Mouse (Mus musculus) liver, adult (tissue): ENCODE results near the gene Stx5a.

ENCODE experiments used
- GATA4 ChIP-seq: IDR thresholded peaks from 2 replicates; pipeline ENCODE4 v1.6.1; 2014; ENCODE audit warnings: mild to moderate bottlenecking, low read length; ENCODE audit not compliant: insufficient replicate concordance

Gene Stx5a

DNA sequence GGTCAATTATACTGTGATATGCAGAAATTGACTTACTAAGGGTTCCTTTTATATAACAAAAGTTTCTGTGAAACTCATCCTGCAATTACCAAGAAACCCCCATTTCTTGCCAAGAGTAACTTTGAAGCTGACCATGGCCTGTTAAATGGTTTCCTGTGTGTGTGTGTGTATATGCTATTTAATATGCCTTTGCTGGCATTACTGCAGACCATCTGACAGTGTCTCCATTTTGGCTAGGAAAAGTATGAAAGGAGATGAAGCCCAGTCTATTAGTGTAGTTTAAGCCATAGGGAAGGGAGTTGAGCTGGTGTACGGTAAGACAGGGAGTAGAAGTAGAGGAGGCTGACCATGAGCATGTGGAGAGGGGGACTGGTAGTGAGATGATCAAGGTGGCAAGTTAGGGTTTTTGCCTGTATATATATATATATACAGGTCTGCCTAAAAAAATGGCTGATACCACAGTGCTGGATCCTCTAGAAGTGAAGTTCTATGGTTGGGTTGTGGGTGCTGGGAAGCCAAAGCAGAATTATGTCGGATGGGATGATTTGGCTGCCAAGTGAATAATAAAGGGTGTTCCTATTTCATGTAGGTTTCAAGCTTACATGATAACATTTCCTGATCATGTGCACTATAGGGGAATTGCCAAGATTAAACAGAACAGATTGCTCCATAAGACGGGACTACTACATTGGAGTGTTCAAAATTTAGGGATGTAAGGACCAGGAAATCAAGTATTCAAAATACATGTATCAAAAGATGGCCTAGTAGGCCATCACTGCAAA is 14.4 kb upstream of the Stx5a start:
- TF ChIP-seq GATA4, result no peak

DNA sequence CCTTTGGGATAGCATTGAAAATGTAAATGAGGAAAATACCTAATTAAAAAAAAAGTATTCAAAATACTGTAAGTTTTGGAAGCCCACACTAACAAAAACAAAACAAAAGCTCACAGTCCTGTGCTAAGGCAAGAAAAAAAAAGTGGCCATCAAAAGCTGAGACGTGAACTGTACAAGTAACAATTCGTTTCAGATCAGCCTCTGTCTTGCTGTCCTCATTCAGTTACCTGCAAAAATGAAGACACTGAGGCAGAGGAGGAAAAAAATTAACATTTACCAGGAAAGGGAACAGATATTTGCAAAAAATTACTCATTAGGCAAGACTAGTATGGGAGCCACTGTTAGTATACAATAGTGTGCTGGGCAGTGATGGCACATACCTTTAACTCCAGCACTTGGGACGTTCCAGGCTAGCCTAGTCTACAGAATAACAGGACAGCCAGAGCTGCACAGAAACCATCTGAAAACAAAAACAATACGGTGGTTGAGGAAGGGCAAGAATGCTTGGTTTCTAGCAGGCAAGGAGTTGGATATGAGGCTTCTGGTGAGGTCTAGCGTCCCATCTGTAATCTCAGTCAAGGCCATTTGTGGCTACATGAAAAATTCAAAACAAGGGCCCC is 13.6 kb upstream of the Stx5a start:
- no peak for TF ChIP-seq GATA4

DNA sequence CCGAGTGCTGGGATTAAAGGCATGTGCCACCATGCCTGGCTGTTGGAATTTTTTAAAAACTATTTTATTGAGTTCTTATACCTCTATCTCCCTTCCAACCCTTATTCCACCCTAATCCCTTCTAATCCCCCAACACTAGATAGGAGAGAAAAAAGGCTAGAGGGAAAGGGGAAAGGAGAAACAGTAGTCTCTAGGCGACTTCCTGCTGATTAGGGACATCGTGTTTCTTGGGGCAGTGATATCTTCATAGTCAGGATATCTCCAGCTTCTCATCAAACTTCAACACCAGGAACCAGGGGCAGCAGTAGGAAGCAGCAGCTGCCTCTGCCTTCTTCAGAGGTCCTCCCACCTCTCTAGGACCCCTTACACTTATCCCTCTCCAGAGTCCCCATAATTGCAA is 6.9 kb upstream of the Stx5a start:
- TF ChIP-seq GATA4, result no peak

DNA sequence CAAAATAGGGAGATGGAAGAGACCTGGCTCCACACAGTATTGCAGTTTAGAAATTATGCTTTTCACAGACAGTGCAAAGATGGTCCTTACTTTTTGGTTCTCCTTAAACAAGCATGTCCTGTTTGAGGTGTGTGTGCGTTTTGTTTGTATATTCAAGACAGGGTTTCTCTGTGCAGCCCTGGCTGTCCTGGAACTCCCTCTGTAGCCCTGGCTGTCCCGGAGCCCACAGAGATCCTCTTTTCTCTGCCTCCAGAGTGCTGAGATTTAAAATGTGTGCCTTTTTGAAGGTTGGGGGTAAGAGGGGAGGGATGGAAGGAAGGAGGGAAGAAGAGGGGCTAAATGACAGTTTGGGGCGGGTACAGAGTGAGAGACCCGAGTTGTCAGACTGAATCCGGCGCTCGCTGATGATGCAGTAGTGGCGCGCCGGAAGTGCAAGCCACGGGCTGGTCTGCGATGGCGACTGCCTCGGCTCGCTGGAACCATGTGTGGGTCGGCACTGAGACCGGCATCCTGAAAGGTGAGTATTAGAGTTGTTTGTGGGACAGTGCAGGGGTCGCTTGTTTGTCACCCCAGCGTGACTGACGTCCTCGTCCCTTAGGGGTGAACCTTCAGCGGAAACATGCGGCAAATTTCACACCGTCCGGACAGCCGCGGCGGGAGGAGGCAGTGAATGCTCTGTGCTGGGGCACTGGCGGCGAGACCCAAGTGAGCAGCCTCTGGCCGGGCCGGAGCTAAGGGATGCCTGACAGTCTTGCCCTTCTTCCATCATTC is 5.6 kb upstream of the Stx5a start, which contains the start of gene Wdr74:
Gene Wdr74 (plus strand): TSS at position 439 of the 771 bp plus-strand sequence.
- TF ChIP-seq GATA4, result no peak; the same call in 1 of the 2 replicates

DNA sequence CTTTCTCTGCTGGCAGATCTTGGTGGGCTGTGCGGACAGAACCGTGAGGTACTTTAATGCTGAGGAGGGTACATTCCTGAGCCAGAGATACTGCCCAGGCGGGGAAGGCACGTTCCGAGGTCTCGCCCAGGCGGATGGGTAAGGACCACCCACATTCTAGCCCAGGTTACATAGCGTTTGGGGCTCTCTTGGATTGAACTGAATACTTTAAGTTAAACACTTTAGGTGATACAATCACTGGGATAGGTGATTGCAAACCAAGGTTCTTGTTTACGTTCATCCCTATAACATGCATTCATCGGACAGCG is 5.1 kb upstream of the Stx5a start:
- TF ChIP-seq GATA4, result no peak

DNA sequence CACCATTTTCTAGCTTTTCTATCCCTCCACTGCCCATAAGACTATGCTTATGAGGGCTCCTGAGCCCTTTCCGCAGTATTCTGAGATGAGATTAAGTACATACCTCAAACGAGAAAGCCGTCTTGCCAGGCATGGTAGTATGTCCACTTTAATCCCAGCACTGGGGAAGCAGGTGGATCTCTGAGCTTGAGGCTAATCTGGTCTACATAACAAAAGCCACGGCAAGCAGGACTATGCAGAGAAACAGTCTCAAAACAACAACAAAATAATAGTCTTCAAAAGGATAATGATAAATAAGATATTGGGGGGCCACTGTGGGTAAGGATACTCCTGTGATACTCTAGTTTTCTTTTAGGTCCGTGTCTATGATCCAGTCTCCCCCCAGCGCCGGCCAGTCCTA is 2.3 kb upstream of the Stx5a start:
- TF ChIP-seq GATA4, result no peak

DNA sequence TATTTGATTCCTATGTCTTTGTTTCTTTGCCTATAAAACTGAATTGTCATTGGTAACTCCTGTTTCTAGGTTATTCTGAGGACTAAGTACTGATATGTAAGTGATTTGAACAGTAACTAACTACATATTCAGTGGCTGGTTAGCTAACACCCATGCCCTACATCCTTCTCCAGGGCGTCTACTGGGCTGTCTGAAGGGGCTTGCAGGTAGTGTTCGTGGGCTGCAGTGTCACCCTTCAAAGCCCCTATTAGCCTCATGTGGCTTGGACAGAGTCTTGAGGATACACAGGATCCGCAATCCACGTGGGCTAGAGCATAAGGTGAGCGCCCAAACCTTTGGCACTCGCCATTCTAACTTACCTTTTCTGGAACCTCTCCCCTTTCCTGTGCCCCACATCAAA is 1.6 kb upstream of the Stx5a start:
- TF ChIP-seq GATA4, result no peak

DNA sequence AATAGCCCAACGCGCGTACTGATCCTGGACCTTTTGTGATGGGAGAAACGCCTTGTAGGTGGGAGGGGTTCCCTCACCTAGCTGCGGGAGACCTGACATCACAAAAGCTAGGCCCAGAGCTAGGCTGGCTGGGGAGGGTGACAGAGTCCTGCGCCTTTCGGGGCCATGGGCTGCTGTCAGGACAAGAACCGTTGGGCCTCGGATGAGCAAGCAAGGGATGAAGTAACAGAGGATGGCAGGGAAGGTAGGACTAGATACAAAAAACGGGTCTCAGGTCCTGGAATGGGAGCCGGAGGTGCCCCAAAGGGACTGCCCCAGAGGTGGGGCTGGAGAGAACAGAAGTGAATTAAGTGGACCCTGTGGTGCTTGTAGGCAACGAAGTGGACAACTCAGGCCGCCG is 610 bp upstream of the Stx5a start, which contains the start of gene 1700092M07Rik:
Gene 1700092M07Rik (plus strand): TSS at position 116 of the 400 bp plus-strand sequence.
- TF ChIP-seq GATA4, result no peak

DNA sequence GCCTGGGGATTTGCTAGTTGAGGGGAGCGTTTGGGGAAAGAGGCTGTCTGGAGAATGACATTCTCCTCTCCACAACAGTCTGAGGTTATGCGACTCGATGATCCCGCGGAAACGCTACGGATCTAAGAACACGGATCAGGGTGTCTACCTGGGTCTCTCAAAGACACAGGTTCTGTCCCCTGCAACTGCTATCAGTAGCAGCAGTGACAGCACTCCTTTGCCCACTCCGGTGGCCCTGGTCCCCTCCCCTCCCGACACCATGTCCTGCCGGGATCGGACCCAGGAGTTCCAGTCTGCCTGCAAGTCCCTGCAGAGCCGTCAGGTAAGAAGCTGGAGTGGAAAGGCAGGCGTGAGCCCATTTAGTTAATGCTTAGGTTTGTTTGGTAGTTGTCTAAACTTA is 963 bp downstream of the Stx5a start:
- TF ChIP-seq GATA4, result no peak

DNA sequence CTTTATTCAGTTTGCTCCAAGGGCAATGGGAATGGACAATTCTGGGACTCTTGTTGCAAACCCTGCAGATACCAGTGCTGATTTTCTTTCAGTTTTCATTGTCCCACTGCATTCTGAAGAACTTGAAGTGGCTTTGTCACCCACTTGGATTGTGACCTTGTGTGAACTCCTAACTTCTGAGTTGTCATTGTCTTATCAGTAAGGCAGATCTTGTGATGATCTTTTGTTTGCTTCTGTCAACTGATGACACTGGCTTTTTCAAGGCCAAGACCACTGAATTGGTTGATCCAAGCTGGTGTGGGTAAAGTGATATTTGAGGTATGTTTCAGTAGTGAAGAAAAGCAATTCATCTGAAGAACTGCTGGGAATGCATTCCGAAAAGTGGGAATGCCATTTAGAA is 4.2 kb downstream of the Stx5a start:
- TF ChIP-seq GATA4, result no peak

DNA sequence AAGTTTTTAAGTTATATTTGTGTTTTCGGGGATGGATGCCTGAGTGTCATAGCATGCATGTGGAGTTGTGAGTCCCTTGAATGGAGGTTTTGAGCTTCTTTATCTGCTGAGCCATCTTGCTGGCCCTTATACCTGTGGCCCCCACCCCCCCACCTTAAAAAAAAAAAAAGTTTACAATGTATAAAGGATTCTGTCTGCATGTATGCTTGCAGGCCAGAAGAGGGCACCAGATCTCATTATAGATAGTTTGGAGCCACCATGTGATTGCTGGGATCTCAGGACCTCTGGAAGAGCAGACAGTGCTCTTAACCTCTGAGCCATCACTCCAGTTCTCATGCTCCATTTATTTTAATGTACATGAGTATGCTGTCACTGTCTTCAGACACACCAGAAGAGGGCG is 6.2 kb downstream of the Stx5a start:
- TF ChIP-seq GATA4, result no peak

DNA sequence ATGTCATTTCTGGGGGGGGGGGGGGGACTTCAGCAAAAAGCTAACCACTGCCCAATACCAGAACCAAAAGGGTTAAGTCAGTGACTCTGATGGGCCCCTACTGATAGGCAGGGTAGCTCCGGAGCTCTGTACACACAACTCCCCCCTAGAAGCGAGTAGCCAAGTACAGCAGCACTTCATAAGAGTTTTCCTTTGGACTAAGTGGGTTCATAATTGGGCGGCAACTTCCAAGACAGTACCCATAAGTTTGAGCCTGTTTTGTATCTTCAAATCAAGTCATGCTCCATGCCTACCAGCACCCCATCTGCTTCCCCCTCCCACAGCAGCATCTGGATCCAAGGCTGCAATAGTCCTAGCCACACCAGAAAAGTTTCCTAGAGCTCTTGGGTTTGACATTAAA is 14.4 kb downstream of the Stx5a start:
- no peak for TF ChIP-seq GATA4

DNA sequence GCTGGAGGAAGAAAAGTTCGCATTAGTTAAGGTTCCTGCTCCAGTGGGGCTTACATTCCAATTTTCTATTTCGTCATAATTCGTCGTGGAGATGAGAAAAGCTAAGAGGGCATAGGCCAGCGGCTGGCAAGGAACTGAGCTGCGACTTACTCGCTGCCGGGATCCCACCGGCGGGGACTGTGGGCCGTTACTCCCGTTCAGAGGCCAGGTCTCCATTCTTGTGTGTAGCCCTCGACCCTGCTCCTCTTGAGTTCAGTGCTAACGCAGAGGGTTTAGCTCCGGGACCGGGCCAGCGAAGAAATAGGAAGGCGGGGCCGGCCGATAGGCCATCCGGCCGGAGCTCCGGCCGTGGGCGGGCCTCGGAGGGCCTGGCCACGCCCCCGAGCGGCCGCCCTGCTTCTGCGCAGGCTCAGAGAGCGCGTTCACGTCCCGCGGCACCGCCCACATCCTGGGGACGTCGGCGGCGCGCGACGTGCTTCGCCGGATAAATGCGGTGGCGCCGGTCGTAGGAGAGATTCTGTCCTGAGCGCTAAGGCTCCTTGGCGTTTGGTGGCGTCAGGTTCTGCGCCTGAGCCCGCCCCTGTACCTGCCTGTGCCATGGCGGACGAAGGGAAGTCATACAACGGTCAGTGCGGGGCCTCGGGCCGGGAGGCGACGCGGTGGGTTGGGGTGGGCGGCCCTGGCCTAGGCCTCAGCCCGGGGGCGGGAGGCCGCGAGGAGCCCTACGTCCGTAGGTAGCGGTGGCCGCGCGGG is 15.6 kb downstream of the Stx5a start, which contains the start of gene Nxf1:
Gene Nxf1 (plus strand): TSS at position 439 of the 753 bp plus-strand sequence.
- TF ChIP-seq GATA4, result peak; percentile 61; the same call in 1 of the 2 replicates

DNA sequence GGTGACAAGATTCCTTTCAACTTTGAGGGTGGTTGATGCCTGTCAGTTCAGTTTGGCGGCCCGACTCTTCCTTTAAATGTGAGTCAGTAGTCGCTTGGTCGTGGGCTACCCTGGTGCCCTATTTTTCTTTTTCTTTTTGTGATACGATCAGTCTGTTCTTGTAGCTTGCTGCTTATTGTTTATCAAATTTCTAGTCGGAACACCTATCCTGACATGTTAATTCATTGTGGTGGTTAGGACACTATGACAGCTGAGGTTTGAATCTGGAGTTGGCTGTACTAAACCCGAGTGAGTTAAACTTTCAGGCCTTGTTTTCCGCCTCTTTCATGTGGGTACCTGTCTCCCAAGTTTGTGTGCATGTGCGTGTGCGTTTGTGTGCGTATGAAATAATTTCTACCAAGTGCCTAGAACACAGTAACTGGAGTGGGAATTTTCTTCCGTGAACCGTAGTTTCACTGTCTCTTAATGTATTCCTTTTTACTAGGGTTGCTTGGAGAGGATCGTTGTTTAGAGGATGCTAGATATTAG is 16.3 kb downstream of the Stx5a start:
- no peak for TF ChIP-seq GATA4

DNA sequence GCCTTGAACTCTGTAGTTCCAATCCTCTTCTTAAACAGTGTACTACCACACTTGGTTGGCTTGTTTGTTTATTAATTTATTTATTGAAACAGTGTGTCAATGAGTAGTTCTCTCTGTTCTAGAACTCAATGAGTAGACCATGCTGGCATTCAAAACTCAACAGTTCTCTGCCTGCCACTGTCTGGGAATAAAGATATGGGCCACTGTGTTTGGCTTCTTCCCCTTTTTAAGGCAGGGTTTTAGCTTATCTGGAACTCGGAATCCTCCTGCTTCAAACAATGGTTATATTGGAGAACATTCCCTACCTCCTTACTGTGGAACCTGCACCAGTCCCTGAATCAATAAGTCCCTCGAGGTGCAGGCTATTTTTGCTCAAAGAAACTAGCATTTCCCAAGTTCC is 17.7 kb downstream of the Stx5a start:
- no peak for TF ChIP-seq GATA4
